Mouse (Mus musculus) neural tube, embryonic 11.5 days (tissue): Measurements from ENCODE around the gene Mtmr2. TPM values are rescaled to one million over a fixed set of nuclear protein-coding genes. Genes with fewer than 3 reads are reported as not detected.
"Not testable (repeated sequence)": the region's sequence is repeated elsewhere in the genome, so short reads cannot be mapped to it uniquely, and the experiment has no call there.

ENCODE experiments used
- ATAC-seq: fragments of 200-750 bp; cut with Nextera tagmentation; 2 replicates; pipeline ENCODE4 v1.8.0; 2017; ENCODE audit warnings: moderate number of reproducible peaks, mild to moderate bottlenecking, moderate TSS enrichment, moderate library complexity; ENCODE audit not compliant: insufficient read depth, low FRiP score, low TSS enrichment
- DNase-seq: peaks from one replicate; pipeline ENCODE4 v3.0.0-alpha.2; 2015; ENCODE audit warnings: low spot score
- H3K27ac ChIP-seq: fragments of 300-500 bp; sonication (generic); 2 replicates; pipeline ENCODE4 v1.5.1; 2014; ENCODE audit warnings: low read depth, mild to moderate bottlenecking, low read length
- H3K27me3 ChIP-seq: fragments of 300-500 bp; sonication (generic); 2 replicates; pipeline ENCODE4 v1.6.1; 2014; ENCODE audit warnings: mild to moderate bottlenecking, low read length, mixed read lengths; ENCODE audit not compliant: control insufficient read depth, insufficient read depth
- H3K36me3 ChIP-seq: fragments of 300-500 bp; sonication (generic); 2 replicates; pipeline ENCODE4 v1.6.1; 2014; ENCODE audit warnings: mild to moderate bottlenecking, low read length, moderate library complexity, mixed read lengths; ENCODE audit not compliant: control insufficient read depth, insufficient read depth
- H3K4me1 ChIP-seq: fragments of 300-500 bp; sonication (generic); 2 replicates; pipeline ENCODE4 v1.6.1; 2014; ENCODE audit warnings: low read length, mixed read lengths; ENCODE audit not compliant: control insufficient read depth, insufficient read depth
- H3K4me2 ChIP-seq: fragments of 300-500 bp; sonication (generic); 2 replicates; pipeline ENCODE4 v1.6.1; 2014; ENCODE audit warnings: low read depth, mild to moderate bottlenecking, moderate library complexity
- H3K4me3 ChIP-seq: fragments of 300-500 bp; sonication (generic); 2 replicates; pipeline ENCODE4 v1.5.1; 2014; ENCODE audit warnings: low read depth, low read length
- H3K9ac ChIP-seq: fragments of 300-500 bp; sonication (generic); 2 replicates; pipeline ENCODE4 v1.6.1; 2014; ENCODE audit warnings: mild to moderate bottlenecking, low read length
- H3K9me3 ChIP-seq: fragments of 300-500 bp; sonication (generic); 2 replicates; pipeline ENCODE4 v1.6.1; 2016; ENCODE audit warnings: low read length; ENCODE audit not compliant: control insufficient read depth
- WGBS: fragments of 180-500 bp; shearing (Covaris S2); extraction: QIAGEN DNeasy Blood & Tissue Kit; methylation state at CpG from one replicate; pipeline ENCODE4 v1.1.7; 2014; 5-methylcytosine and 5-hydroxymethylcytosine counted together
- polyA plus RNA-seq: library from polyadenylated mRNA; unstranded; fragments of >200 nt; fragmentation: Nextera tagmentation; extraction: Ambion mirVana; gene quantifications from 2 replicates; pipeline ENCODE4 v1.2.1, GENCODE M21; 2014

Gene Mtmr2
- polyA plus RNA-seq, 1 experiment from 2014 or later: 82.7 TPM

GRCm38 (mm10) chr9:13781985-13782384 is 33.8 kb downstream of the Mtmr2 start:
- DNase-seq: no peak
- Histone ChIP-seq H3K4me1 (no peaks in the 10 kb centered on the region), H3K9me3 (no peaks in the 10 kb centered on the region), H3K27ac (no peak overlapping the region), H3K9ac (no peak overlapping the region), H3K4me3 (no peak overlapping the region), H3K27me3 (no peaks in the 10 kb centered on the region), H3K4me2 (no peak overlapping the region), H3K36me3 (no peaks in the 10 kb centered on the region)
- 98% methylated on average over 1 of the region's 1 CpGs for WGBS
- ATAC-seq: no peak

GRCm38 (mm10) chr9:13790864-13791263 is 42.7 kb downstream of the Mtmr2 start:
- H3K36me3 ChIP-seq, H3K27me3 ChIP-seq, H3K4me3 ChIP-seq, H3K4me1 ChIP-seq, H3K9ac ChIP-seq, DNase-seq, H3K9me3 ChIP-seq, H3K4me2 ChIP-seq, ATAC-seq, H3K27ac ChIP-seq: not testable (repeated sequence)
- WGBS: 95% methylated on average over 7 of the region's 8 CpGs

GRCm38 (mm10) chr9:13794302-13794701 is 46.1 kb downstream of the Mtmr2 start:
- no peak for DNase-seq

GRCm38 (mm10) chr9:13794756-13795155 is 46.5 kb downstream of the Mtmr2 start:
- Histone ChIP-seq H3K4me3 (no peak overlapping the region), H3K9ac (no peak overlapping the region), H3K9me3 (no peaks in the 10 kb centered on the region), H3K27ac (no peak overlapping the region), H3K4me1 (no peaks in the 10 kb centered on the region), H3K4me2 (no peak overlapping the region), H3K27me3 (no peaks in the 10 kb centered on the region), H3K36me3 (no peaks in the 10 kb centered on the region; the same call in 1 of the 2 replicates)
- 94% methylated on average over 2 of the region's 2 CpGs for WGBS
- no peak for DNase-seq
- ATAC-seq: no peak

More at GRCm38 (mm10) chr9:13794302-13794701, 46.1 kb downstream of the Mtmr2 start:
- Histone ChIP-seq H3K4me3 (no peak overlapping the region), H3K4me2 (no peak overlapping the region), H3K9ac (no peak overlapping the region), H3K27ac (no peak overlapping the region), H3K4me1 (no peaks in the 10 kb centered on the region), H3K36me3 (no peaks in the 10 kb centered on the region; the same call in 1 of the 2 replicates), H3K27me3 (no peaks in the 10 kb centered on the region), H3K9me3 (no peaks in the 10 kb centered on the region)
- no peak for ATAC-seq
- WGBS: 77% methylated on average over 1 of the region's 1 CpGs

GRCm38 (mm10) chr9:13804480-13804879 is 56.3 kb downstream of the Mtmr2 start:
- Histone ChIP-seq H3K9me3 (no peaks in the 10 kb centered on the region), H3K9ac (no peak overlapping the region), H3K27ac (no peak overlapping the region), H3K4me3 (no peak overlapping the region), H3K36me3 (0 out of 2 replicates have a peak, but pooled peaks cover 2% of the 10 kb centered on the region), H3K4me1 (no peaks in the 10 kb centered on the region), H3K4me2 (no peak overlapping the region), H3K27me3 (no peaks in the 10 kb centered on the region)
- DNase-seq (no peak), ATAC-seq (no peak)
- 85% methylated on average over 1 of the region's 1 CpGs for WGBS

- Histone ChIP-seq H3K4me1 (no peaks in the 10 kb centered on the region), H3K36me3 (0 out of 2 replicates have a peak, but pooled peaks cover 2% of the 10 kb centered on the region), H3K27me3 (no peaks in the 10 kb centered on the region), H3K27ac (no peak overlapping the region), H3K9me3 (no peaks in the 10 kb centered on the region), H3K9ac (no peak overlapping the region), H3K4me2 (no peak overlapping the region), H3K4me3 (no peak overlapping the region)
- WGBS: 93% methylated on average over 7 of the region's 7 CpGs
- DNase-seq (no peak), ATAC-seq (no peak)
These were observed 58.6 kb downstream of the Mtmr2 start for GRCm38 (mm10) chr9:13806854-13807253.

GRCm38 (mm10) chr9:13807657-13808056 is 59.4 kb downstream of the Mtmr2 start:
- no peak for DNase-seq
- H3K9ac ChIP-seq: no peak overlapping the region
- 91% methylated on average over 5 of the region's 5 CpGs for WGBS
- ATAC-seq: no peak
- peaks cover 3% of the 10 kb centered on the region; the same call in 1 of the 2 replicates for H3K36me3 ChIP-seq
- H3K4me3 ChIP-seq: no peak overlapping the region
- H3K27ac ChIP-seq: no peak overlapping the region
- no peaks in the 10 kb centered on the region for H3K4me1 ChIP-seq
- H3K4me2 ChIP-seq: no peak overlapping the region
- H3K9me3 ChIP-seq: no peaks in the 10 kb centered on the region
- no peaks in the 10 kb centered on the region for H3K27me3 ChIP-seq

- Histone ChIP-seq H3K4me2 (no peak overlapping the region), H3K9me3 (no peaks in the 10 kb centered on the region), H3K4me3 (no peak overlapping the region), H3K27me3 (no peaks in the 10 kb centered on the region), H3K27ac (no peak overlapping the region), H3K36me3 (peaks cover 7% of the 10 kb centered on the region; the same call in 1 of the 2 replicates), H3K9ac (no peak overlapping the region), H3K4me1 (no peaks in the 10 kb centered on the region)
- ATAC-seq (no peak), DNase-seq (no peak)
These were observed 61.7 kb downstream of the Mtmr2 start for GRCm38 (mm10) chr9:13809937-13810336.

- H3K4me3 ChIP-seq: no peak overlapping the region
- H3K4me1 ChIP-seq: no peaks in the 10 kb centered on the region
- ATAC-seq (no peak), DNase-seq (no peak)
- no peak overlapping the region for H3K9ac ChIP-seq
- WGBS: 94% methylated on average over 9 of the region's 9 CpGs
- no peaks in the 10 kb centered on the region for H3K9me3 ChIP-seq
- H3K4me2 ChIP-seq: no peak overlapping the region
- no peak overlapping the region for H3K27ac ChIP-seq
- peaks cover 18% of the 10 kb centered on the region; the same call in 1 of the 2 replicates for H3K36me3 ChIP-seq
- no peaks in the 10 kb centered on the region for H3K27me3 ChIP-seq
These were observed 70.2 kb downstream of the Mtmr2 start for GRCm38 (mm10) chr9:13818369-13818768.
